Mouse (Mus musculus) B cell, adult 2 months (primary cell): ENCODE results near the gene Psma5.

Experiments
- DNase-seq, 2 experiments: peaks; one replicate each; pipeline ENCODE4 v3.0.0; 2022

Gene Psma5

DNA sequence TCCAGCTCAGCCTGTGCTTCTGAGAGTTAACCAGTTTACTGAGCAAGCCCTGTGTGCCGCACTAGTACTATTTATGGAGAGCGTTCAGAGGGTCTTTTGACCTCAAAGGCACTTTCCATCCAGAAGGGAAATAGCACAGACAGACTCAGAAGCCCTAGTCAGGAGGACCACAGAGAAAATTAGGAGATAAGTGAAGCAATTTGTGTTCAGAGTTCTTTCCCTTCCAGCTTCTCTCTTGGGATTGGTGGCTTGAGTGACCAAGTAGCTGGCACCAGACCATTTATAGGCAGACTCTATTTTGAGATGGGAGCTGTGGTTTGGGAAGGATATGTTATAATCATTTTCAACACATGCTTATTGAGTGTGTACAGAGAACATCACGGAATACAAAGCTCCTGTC, 49.7 kb downstream of the Psma5 start:
- no peak for DNase-seq

- no peak for DNase-seq
Observed at GRCm38 (mm10) chr3:108307485-108307884, 50.8 kb downstream of the Psma5 start.

DNA sequence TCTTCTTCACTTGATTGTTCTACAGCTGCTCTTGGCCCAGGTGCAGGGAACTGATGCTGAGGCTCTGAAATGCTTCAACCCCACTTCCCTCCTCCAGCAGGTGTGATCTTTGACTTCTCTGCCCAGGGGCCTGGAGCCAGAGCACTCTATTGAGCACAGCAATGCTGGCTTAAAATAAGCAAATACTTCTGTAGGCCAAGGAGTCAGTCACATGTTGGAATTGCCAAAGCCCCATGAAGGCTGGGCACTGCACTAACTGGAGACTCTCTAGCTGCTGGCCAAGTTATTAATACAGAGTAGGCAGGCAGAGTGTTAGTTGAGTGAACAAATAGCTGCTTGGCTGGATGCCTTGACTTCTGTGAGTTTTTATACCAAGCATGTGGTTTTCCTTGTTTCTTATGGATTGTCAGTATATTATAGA, 54.2 kb downstream of the Psma5 start:
- no peak for DNase-seq

DNA sequence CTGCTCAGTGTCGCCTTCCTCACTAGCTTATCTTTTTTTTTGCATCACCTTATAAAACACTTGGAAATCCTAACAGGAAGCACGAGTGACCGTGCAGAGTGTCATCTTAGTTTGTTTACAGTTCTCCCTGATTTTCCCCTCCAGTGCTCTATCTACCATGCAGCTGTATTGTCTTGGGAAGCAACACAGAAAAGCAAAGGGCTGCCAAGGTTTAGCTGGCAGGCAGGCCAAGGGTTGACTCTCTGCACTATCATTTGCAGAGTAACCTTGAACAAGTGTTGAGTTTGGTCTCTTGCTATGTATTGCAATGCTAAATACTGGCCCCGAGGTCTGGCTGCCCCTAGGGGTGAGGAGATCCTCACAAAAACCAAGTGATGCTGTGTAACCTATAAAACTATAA, 55.0 kb downstream of the Psma5 start:
- DNase-seq: no peak

DNA sequence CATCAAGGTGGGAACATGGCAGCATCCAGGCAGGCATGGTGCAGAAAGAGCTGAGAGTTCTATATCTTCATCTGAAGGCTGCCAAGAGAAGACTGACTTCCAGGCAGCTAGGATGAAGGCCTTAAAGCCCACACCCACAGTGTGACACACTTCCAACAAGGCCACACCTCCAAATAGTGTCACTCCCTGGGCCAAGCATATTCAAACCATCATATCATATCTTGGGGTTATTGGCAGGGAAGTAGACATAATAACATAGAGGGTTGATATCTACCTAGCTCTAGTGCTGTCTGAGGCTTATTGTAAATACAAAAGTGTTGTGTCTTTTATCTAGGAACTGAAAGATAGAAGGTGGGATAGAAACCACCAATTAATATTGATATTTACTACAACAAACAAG, 55.7 kb downstream of the Psma5 start:
- no peak for DNase-seq

DNA sequence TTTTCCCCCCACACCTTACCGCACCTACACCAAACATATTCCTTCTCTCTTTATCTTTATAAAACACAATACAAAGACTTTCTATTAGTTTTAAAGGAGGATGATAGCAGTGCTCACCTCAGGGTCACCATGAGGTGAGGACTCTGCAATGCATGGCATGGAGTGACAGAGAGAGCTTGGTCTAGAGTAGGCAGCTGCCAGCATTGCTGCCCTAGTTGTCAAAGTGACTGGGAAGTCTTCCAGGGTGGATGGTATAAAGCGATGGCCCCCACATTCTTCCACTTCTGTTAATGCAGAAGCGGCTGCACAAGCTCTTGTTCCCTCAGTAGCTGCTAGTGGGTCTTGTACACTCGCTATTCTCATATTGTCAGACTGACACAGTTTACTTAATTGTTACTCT, 56.4 kb downstream of the Psma5 start:
- no peak for DNase-seq

DNA sequence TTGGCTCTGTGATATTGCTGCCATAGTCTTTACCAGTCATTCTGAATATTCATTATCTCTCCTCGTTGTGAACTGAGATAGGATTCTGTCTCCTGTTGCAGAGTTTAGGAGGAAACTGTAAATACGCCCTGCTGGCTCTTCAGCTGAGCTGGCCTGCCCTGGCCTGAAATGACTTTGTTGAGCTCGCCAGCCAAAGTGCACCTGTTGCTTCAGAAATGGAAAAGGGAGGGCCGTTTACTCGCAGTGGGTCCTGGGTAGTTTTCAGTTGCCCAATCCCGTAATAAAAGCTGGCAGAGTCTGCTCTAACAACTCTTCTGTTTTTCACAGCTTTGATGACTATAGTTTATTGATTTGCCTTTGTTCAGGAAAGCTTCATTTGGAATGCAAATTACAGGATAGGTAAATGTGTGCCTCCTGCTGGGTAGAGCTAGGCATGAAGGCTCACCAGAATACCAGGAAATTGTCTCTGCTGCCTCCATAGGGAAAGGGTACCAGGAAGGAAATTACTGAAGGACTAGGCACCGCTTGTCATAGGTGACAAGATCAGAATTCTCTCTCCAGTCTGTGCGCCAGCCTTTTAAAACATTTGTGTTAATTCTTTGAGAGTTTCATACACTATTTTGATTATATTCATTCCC, 57.4 kb downstream of the Psma5 start:
- DNase-seq: no peak

- no peak for DNase-seq
Observed at GRCm38 (mm10) chr3:108318517-108318916, 61.8 kb downstream of the Psma5 start.

DNA sequence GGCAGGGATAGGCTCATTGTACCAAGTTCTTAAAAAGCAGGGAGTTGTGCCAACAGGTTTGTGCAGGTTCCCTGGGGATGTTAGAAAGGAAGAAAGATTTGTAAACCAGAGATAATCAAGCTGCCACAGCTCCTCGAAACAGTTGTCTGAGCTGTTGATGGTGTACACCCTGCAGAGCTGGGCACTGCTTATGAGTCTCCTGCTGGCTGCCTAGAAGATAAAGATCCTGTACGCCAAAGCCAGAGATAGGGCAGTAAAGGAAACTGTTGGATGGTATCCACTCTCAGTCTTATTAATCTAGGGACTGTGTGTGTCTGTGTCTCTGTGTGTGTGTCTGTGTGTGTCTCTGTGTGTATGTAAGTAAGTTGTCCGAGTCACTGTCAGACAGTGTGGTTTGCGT, 64.9 kb downstream of the Psma5 start:
- no peak for DNase-seq

GRCm38 (mm10) chr3:108322136-108322535, 65.4 kb downstream of the Psma5 start:
- no peak for DNase-seq

GRCm38 (mm10) chr3:108322962-108323361, 66.2 kb downstream of the Psma5 start:
- no peak for DNase-seq

DNA sequence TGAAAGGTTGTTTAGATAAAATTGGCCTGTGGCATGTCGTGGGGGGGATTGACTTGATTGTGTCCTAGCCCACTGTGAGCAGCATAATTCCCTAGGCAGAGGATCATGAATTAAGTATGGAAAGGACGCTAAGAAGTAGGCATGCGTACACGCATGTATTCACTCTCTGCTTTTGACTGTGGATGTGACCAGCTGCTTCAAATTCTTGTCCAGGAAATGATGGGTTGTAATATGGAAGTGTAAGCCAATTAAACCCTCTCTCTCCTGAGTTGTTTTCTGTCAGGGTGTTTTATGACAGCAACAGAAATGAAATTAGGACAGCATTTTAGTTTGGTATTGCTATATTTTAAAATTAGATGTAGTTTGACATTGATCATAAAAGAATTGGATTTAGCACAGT, 68.1 kb downstream of the Psma5 start:
- no peak for DNase-seq

DNA sequence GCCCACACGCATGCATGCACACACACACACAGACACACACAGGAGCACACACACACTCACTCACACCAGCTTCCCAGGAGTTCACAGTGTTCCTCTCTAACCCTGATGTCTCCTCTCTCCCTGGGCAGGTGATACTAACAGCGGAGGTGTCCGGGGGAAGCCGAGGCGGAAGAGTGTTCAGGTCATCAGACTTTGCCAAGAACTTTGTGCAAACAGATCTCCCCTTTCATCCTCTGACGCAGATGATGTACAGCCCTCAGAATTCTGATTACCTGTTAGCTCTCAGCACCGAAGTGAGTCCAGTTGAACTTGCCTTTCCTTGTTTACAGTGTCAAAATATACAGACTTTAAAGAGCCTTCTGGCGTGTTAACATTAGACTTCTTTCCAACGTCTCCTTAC, 68.8 kb downstream of the Psma5 start:
- DNase-seq: no peak

GRCm38 (mm10) chr3:108327275-108327674, 70.5 kb downstream of the Psma5 start:
- DNase-seq: no peak

DNA sequence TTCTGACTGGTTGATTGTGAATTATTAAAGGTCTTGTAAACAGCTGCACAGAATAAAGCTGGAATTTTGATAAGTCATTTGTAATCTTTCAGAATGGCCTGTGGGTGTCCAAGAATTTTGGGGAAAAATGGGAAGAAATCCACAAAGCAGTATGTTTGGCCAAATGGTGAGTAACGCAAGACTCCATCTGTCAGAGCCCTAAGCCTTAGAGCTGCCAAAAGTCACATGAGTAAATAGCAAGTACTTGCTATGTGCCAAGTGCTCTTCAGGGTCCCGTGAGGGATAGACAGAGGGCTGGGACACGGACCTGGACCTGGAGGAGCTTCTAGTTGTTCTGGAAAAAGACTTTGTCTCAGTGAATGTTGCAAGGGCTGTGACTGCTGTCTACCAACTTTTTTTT, 71.2 kb downstream of the Psma5 start:
- no peak for DNase-seq

- DNase-seq: no peak
Observed at GRCm38 (mm10) chr3:108328441-108328841, 71.7 kb downstream of the Psma5 start.
